Mouse (Mus musculus): ENCODE measurements at regions not wholly inside any gene's neighbourhood (a gene's known extent, or its start where the extent isn't known, plus 50 kb on each side); places are given as distances from the start of the nearest gene placed in this dataset.
"Not testable (repeated sequence)": the region's sequence is repeated elsewhere in the genome, so short reads cannot be mapped to it uniquely, and the experiment has no call there.

DNA sequence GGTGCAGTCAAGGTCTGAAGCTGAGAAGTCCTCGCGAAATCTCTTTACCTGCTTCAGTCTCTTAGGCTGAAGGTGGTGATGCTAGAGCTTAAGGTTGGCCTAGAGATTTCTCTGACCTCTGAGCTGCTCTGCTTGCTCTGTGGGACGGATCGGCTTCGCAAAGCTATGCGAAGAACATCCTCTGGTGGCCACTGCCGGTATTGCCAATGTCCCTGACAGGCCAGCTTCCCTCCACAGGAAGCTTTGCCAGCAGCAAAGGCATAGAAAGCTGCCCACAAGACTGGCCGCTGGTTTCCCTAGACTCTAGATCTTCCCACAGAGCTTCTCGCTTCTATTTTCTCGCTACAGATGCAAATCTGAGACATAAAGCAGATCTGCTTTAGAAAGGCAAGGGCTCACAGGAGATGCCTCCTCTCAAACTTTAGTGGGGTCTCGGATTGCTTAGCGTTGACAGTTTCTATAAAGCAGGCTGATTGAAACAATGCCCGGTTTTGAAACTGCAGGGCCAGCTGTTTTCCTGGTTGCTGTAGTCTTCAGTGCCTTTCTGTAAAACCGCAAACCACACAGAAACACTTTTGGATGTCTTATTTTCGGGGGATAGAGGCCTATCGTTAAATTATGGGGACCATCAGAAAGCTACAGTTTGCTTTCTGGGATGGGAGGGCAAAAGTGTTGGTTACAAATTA, 153.7 kb downstream of the Car8 start:
- peak; percentile 79 for DNase-seq (ENCODE audit: extremely low spot score)

DNA sequence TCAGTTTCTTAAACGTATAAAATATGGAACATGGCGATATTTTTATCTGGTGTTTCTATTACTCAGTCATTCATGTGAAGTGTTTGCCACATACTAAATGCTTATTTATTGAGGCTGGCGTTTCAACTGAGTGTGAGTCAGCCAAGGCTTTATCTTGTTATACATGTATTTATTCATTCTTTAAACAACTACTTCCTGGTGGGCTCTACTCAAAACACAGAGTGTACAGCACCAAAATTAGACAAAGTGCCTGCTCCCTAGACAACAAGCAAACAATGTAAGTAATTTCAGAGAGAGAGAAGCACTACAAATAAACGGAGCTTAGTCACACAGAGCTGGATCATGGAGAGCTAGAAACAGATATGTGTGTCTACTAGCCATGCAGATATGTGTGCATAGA, 159.5 kb downstream of the Car8 start:
- DNase-seq (ENCODE audit: extremely low spot score): no peak

DNA sequence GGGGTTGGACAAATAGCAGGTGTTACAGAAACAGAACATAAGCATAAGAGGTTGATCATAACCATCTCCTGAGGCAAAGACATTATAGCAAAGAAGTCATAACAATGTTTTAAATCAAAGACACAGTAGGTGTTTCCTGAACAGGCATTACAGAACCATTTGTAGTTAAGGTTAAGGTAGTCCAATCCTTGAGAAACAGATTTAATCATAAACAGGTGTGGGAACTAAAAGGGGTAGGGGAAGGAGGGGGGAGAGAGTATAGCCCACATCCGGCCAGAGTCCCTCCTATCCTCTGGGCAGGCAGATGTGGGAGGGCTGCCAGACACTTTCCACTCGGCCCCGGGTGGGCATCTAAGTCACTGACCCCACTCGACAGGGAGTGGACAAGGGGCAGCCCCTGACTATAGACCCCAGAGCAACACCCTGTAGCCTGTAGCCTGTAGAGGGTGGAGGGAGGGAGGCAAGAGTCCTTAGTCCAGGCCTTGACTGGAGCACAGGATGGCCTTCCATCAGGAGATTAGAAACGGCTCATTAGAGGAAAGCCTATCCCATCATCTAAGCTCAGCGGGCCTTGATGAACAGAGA, 165.8 kb downstream of the Car8 start:
- no peak for DNase-seq (ENCODE audit: extremely low spot score)

DNA sequence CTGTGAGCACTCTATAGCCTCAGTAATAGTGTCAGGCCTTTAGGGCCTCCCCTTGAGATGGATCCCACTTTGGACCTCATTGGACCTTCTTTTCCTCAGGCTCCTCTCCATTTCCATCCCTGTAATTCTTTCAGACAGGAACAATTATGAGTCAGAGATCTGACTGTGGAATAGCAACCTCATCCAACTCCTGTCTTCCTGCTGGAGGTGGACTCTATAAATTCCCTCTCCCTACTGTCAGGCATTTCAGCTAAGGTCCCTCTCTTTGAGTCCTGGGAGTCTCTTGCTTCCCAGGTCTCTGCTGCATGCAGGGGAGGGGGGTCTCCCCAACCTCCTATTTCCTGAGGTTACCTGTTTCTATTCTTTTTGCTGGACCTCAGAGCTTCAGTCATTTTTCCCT, 168.1 kb downstream of the Car8 start:
- not testable (repeated sequence) for DNase-seq (ENCODE audit: extremely low spot score)

DNA sequence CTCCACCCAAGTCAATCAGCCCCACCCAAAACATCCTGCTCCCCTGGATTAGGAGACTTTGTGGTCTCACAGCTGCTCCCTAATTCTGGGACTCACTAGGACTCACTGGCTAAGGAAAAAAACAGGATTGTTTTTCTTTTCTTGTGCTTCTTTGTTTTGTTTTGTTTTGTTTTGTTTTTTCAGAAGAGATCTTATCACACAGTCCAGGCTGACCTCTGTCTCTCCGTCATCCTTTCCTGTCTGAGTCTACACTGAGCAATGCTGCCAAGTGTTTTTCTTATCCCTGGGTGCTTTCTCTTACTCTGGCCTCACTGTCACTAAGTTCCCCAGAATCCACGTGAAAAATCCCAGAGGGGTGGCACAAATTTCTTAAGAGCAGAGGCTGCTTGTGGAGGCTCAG, 170.8 kb downstream of the Car8 start:
- DNase-seq (ENCODE audit: extremely low spot score): no peak

DNA sequence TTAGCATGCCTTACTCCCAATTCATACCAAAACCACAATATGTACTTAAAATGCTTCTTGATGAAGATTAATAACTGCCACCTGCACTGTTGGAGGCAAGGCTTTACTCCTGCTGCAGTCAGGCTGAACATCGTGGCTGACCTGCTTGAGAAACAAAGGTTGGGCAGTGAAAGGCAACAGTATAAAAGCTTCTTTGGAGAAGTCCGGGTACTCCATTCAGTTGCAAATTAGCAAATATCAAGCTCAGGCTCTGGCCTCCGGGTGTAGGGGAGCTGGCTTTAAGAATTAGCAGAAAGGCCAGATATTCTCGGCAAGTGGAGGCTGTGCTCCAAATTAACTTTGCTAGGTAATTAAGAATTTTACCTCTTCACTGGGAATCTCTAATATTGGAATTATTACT, 197.1 kb downstream of the Car8 start:
- no peak for DNase-seq (ENCODE audit: extremely low spot score)

DNA sequence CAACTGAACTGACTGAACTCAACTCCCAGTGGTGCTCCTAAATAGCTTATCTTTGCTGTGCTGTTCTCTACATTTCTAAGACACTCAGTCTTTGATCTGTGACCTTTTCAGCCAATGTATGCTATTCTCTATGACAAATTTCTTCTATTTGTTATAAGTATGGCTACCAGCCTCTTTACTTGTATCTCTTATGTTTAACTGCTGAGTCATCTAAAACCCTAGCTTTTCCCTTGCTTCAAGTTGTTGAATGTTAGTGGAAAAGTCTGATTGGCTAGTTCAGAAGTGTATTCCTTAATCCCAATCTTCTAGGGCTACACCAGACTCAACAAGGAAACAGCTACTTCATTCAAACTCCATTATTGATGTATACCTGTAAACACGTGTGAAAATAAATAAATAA, 201.0 kb downstream of the Car8 start:
- no peak for DNase-seq (ENCODE audit: extremely low spot score)

DNA sequence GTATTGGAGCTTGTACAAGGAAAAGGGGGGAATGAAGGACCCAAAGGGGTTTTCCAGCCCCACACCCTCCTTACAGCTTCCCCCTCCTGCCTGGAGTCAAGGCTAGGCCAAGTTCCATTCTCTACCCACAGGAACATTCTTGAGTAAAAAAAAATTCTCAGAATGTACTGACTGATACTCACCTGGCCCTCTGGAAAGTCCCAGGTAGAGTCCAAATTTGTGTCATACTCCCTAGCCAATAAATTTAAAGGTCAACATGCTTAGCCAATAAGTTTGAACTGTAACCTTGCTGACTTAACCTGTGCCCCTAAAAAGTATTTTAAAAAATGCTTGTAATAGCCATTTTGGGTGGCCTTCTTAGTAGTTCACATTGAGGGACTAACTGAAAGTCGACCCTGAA, 205.4 kb downstream of the Car8 start:
- not testable (repeated sequence) for DNase-seq (ENCODE audit: extremely low spot score)

DNA sequence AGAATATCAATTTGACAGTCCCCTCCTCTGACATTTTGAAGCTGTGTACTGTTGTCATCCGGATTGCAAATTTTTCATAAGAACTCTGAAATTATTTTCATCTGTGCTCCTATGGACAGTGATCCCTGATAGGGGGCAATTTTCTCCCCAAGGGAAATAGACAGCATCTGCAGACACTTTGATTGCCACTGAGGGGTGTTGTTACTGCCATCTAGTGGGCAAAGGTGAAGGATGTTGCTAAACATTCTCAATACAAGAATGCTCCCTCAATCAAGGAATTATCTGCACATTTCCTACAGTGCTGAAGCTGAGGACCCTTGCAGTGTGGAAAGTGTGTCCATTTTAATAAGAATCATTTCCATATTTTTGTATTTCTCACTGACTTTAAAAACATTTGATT, 233.7 kb downstream of the Car8 start:
- peak; percentile 42 for DNase-seq (ENCODE audit: extremely low spot score)

DNA sequence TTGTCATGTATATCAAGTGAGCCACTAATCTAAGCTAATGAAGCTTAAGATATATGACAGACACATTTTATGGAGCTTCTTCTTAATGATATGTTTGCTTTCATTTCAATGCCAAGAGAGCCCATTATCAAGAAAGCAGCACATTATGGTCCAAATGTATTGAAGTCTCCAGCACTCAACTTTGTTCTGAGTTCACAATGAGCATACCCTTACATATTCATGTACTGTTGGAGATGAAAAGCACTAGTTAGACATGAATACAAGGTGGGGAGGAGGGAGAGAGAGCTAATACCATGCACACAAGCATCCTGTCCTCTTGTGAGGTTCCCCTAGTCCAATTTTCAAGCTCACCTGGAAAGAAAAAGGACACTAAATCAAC, 241.3 kb downstream of the Car8 start:
- peak; percentile 7 for DNase-seq (ENCODE audit: extremely low spot score)

DNA sequence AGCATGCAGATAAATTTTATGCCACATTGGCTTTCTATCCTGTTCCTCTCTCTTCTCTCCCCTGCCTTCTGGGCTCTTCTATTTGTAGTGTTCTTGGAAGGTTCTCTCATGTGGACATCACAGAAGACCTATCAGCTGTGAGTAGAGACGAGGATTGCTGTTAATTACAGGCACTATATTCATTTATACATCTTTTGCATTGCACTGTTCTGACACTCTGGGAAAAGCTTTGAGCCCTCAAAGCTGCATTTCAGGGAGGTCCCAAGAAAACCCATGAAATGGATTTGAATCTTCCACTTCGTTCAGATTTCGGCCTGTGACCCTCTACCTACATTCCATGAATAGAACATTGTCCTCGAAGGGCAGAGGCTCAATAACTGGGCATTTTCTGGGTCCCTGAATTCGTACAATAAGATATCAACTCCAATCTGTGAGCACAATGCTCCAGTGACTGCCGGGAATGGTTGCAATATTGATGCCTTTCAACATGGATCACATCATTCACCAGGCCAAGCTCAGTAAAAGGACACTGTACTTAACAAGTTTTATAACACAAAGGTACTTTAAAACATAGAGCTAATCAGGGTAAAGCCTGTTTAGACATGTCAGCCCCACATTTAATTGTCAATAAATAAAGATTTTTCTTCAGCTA, 241.8 kb downstream of the Car8 start:
- DNase-seq (ENCODE audit: extremely low spot score): peak; percentile 26

DNA sequence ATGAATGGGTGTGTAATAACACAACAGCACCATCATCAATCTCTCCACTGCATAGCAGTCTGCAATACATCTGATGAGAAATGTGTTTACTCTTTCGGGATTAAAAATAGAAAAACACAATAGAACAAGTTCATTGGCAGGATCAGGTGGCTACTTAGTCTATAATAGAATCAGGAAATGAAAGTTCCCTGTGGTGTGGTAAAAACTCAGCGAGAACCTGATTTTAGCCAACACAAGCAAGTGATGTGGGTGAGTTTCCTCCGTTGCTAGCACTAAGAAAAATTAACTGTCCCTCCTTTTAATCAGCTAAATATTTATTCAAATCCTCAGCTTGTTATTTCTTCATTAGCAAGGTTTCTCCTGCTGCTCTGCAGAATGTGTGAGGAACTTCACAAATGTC, 245.9 kb downstream of the Car8 start:
- no peak for DNase-seq (ENCODE audit: extremely low spot score)

DNA sequence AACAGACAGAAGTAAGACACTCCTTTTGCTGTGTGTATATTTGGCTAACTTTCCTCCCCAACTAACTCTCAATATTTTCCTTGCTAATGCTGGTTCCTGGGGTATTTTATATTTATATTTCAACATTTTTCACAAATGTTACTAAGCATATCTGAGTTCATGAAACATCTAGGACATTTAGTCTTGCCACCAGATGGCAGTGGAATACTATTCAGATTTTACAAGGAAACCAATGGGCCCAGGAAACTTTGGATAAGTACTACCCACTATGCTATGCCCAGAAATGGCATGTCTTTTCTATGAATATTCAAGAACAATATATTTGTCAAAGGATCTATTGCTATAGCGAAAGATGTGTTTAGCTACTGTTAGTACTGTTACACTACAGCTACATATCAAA, 251.1 kb downstream of the Car8 start:
- no peak for DNase-seq (ENCODE audit: extremely low spot score)

DNA sequence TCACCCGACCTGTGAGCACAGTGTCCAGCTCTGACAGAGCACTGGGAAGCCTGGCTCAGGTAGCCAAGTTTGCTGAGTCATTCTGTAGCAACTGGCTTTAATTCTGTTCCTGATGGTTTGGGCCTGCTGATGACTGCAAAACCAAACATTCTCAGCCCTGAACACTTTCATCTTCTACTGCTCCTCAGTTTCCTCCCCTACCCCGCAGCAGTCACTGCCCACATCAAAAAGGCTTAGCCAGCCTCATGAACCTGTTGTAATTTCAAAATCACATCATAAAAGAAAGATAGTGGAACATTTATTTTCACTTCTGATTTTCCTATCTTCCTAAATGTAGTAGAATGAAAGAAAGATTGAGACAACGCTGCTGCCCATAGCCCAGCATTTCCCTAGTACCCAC, 251.5 kb downstream of the Car8 start:
- no peak for DNase-seq (ENCODE audit: extremely low spot score)

DNA sequence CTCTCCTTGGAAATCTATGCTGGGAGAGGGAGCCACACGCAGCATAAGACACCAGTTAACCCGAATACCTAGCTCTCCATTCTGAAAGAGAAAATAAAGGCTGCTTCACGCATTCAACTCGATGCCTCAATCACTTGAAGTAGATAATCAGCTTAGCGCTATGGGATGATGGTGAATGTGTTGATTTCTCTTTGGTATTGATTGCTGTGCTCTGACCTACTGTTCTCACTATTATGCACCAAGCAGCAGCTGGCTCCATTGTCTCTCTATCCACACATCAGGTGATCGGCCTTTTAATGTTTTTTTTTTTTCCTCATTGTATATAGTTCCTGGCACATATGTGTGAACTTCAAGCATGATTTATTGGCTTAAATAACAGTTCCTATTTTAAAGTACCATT, 254.0 kb downstream of the Car8 start:
- no peak for DNase-seq (ENCODE audit: extremely low spot score)

DNA sequence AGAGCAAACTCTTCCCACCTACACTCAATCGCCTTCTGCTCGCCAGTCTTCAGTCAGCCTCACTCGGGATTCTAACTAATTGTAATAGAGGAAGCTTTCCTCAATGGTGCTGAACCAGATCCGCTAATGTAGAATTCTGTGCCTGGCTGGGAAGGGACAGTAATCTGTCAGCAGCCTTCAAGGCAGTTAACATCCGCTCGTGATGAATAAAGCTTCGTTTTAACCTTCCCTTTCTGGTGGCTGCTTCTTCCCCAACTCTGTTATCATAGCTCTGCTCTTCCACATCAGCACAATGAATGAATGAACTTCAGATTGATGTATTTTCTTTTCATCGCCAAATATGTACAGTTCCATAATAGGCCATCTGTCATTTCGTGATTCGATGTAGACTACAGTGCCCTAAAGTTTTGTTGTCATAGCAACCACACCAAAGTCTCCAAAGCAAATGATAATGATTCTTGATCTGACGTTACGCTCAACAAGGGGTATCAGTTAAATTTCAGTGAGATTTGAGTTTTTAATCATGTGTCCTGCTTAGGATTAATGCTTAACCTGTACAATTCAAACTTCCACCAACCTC, 259.0 kb downstream of the Car8 start:
- DNase-seq (ENCODE audit: extremely low spot score): no peak

DNA sequence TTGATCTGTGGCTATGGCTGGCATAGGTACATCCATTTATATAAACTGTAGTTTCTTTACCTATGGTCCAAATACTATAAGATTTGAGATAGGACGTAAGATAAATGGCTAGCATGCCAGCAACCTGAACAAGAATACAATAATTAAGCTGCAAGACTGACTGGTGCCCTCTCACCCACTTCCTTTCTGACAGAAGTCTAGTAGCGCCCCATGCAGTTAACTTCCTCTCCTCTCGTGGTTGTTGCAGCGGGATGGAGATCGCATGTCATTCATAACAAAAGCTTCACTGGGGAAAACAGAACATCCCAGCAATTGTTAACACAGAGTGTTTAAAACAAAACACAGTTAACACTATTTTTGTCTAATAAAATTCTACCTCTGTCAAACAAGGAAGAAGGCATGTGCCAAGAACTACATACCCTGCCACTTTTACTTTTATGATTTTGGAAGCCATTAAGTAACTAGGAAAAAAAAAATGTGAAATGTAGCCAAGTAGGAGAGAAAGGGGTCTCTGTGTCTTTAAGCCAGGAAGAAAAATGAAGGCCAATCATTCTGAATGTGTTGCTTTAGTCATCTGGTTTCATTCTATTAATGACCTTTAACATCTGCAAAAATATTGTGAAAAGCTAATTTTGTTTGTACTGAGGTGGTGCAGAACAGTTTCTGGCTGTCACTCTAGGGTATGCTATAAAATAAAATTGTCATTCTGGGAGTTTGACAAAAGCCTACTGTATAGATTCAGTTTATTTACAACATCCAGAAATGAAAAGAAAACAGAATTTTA, 261.0 kb downstream of the Car8 start:
- no peak for DNase-seq (ENCODE audit: extremely low spot score)

DNA sequence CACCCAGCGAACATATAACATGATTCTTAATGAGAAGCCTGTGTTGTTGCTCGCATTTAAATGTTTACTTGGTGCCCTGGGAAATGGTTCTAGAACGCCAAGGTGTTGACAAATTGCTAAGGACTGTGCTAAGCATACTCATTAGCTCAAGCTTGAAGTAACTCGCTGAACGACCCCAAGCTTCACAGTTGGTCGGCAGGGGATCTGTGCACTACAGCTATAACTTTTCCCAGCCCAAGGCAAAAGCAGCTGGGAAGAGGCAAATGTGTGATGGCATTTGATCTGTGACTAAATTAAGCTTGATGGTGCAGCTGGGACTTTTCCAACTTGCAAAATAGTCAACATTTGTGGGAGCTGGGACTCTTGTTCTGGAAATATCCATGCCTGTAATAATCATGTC, 268.6 kb downstream of the Car8 start:
- DNase-seq (ENCODE audit: extremely low spot score): no peak

DNA sequence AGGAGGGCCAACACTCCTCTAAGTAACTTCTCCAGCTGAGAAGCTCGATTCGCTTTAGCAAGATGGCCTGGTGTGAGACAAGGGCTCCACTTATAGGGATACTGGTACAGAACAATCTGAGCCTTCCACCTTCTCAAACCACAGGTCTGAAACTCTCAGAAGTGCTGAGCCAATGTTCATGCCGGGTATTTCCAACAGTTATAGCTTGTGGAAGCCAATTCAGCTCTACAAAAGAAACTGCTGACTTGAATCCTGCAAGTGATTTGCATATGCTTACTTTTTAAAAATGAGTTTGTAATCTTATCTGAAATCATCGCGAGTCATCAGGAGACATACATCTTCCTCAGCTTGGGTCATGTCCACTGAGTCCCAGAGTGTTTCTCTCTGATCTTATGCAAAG, 273.2 kb downstream of the Car8 start:
- DNase-seq (ENCODE audit: extremely low spot score): no peak

DNA sequence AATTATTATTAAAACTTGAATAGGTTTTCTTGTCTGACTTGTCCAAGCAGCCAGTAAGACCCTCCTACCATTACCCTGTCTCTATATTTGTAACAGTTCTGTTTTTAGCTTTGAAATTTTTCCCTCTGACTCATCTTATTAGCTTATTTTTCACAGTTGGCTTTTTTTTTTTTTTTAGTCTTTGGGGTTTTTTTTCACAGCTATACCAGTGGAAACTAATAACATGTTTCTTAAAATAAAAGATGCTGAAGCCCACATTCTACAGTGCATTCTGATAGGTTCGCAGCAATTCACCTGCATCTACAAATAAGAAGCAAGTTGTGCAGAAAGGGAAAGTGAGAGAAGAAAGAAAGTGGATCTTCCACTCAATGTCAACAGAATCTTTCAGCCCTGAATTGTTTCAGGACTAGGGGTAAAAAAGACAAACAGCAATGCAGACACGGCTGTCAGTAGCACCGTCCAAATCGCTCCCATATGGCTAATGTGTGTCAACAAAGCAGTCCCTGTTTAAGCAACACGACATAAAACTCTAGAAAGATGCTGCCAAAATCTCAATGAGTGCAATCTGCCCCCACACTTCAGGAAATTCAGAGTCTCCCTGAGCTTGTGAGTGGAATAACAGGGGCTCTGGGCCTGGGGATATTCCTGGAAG, 277.2 kb downstream of the Car8 start:
- no peak for DNase-seq (ENCODE audit: extremely low spot score)

DNA sequence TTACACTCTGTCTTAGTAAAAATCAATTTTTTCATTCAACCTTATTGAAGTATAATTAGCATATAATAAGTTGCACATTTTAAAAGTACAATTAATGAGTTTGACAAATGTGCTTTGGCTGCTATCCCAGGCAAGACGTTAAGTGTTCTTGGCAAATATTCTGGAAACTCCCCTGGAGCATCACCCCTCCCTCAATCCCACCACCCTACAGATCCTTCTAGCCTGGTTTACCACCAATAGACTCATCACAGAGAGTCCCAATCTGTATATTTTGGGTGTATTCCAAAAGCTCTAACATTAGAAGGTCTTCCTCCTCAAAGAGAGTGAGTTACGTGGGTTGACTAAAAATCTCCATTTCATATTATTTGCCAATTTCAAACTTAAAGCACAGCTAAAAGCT, 278.5 kb downstream of the Car8 start:
- no peak for DNase-seq (ENCODE audit: extremely low spot score)

DNA sequence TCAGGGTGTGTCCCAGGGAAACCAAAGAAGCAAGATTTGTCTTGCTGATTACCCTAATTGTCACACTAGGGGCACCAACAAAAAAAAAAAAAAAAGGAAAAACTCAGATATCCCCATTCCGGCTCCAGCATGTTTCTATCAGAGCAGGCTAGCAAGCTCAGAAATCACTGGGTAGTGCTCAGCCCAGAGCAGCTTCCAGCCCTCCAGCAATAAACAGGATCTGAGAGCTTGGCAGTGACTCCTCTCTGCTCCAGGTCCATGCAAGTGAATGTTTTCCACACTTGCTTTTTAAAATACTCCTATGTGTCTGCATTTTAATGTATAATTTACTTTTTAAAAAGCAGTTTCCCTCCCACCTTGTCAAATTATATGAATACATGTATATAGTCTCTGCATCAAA, 290.8 kb downstream of the Car8 start:
- DNase-seq (ENCODE audit: extremely low spot score): no peak

Measured in embryo, embryonic 9.5 days (tissue).